Mouse (Mus musculus) CD4-positive helper T cell, adult 2 months (primary cell): ENCODE measurements around the gene Fgfr2.

Experiments
- DNase-seq: peaks from one replicate; pipeline ENCODE4 v3.0.0-alpha.2; 2012; ENCODE audit warnings: low read depth, missing footprints, low spot score

The Fgfr2 gene

GRCm38 (mm10) chr7:131371470-131371860, 1751.7 kb downstream of the Fgfr2 start:
- DNase-seq = no peak

GRCm38 (mm10) chr7:131370648-131371469, 1752.3 kb downstream of the Fgfr2 start, which contains the start of gene Pstk:
TSS of gene Pstk (plus strand) at chr7:131371141.
- DNase-seq = peak; percentile 92

GRCm38 (mm10) chr7:131364131-131364530, 1759.0 kb downstream of the Fgfr2 start:
- DNase-seq = no peak

- DNase-seq = peak; percentile 91
Observed at GRCm38 (mm10) chr7:131362615-131363300, 1760.4 kb downstream of the Fgfr2 start, which contains the start of gene 2310057M21Rik. TSS of gene 2310057M21Rik (minus strand) at chr7:131362759.

- DNase-seq = no peak
Observed at GRCm38 (mm10) chr7:131362269-131362614, 1760.9 kb downstream of the Fgfr2 start.

GRCm38 (mm10) chr7:131356105-131356504, 1767.0 kb downstream of the Fgfr2 start:
- DNase-seq = no peak

GRCm38 (mm10) chr7:131345856-131346541, 1777.2 kb downstream of the Fgfr2 start:
- no peak for DNase-seq

GRCm38 (mm10) chr7:131337502-131338068, 1785.6 kb downstream of the Fgfr2 start:
- no peak for DNase-seq

- DNase-seq = no peak
Observed at GRCm38 (mm10) chr7:131333564-131333963, 1789.6 kb downstream of the Fgfr2 start, which contains the start of gene Fam24a. TSS of gene Fam24a (plus strand) at chr7:131333864.

- DNase-seq = no peak
Observed at GRCm38 (mm10) chr7:131331688-131332087, 1791.5 kb downstream of the Fgfr2 start.

- DNase-seq = no peak
Observed at GRCm38 (mm10) chr7:131329416-131329815, 1793.7 kb downstream of the Fgfr2 start, which contains the start of gene Fam24b. TSS of gene Fam24b (minus strand) at chr7:131329516.

- DNase-seq = no peak
Observed at GRCm38 (mm10) chr7:131327054-131327453, 1796.1 kb downstream of the Fgfr2 start.

GRCm38 (mm10) chr7:131322192-131322591, 1801.0 kb downstream of the Fgfr2 start, which contains the start of gene Cuzd1:
TSS of gene Cuzd1 (minus strand) at chr7:131322292.
- no peak for DNase-seq

- DNase-seq = no peak
Observed at GRCm38 (mm10) chr7:131318340-131318739, 1804.8 kb downstream of the Fgfr2 start.

GRCm38 (mm10) chr7:131317587-131317986, 1805.6 kb downstream of the Fgfr2 start:
- no peak for DNase-seq

- DNase-seq = no peak
Observed at GRCm38 (mm10) chr7:131314493-131314892, 1808.7 kb downstream of the Fgfr2 start.

- DNase-seq = no peak
Observed at GRCm38 (mm10) chr7:131306733-131307132, 1816.4 kb downstream of the Fgfr2 start.

- no peak for DNase-seq
Observed at GRCm38 (mm10) chr7:131303340-131303739, 1819.8 kb downstream of the Fgfr2 start.

GRCm38 (mm10) chr7:131297151-131297550, 1826.0 kb downstream of the Fgfr2 start:
- no peak for DNase-seq

- DNase-seq = no peak
Observed at GRCm38 (mm10) chr7:131265851-131266250, 1857.3 kb downstream of the Fgfr2 start.

GRCm38 (mm10) chr7:131264251-131264650, 1858.9 kb downstream of the Fgfr2 start:
- no peak for DNase-seq

GRCm38 (mm10) chr7:131260946-131261345, 1862.2 kb downstream of the Fgfr2 start:
- no peak for DNase-seq
